Mouse (Mus musculus) small intestine, adult 2 months (tissue): Measurements from ENCODE around the gene Smurf2. TPM values are rescaled to one million over a fixed set of nuclear protein-coding genes. Genes with fewer than 3 reads are reported as not detected.

Source experiments
- H3K27ac ChIP-seq: fragments of 200-500 bp; 2 replicates; pipeline ENCODE4 v1.5.1; 2012; ENCODE audit warnings: low read depth, low read length, control low read depth, inconsistent platforms; ENCODE audit not compliant: insufficient read depth
- H3K27me3 ChIP-seq: fragments of 200-500 bp; 2 replicates; pipeline ENCODE4 v1.6.1; 2012; ENCODE audit warnings: mild to moderate bottlenecking, moderate library complexity, low read length, inconsistent platforms; ENCODE audit not compliant: control insufficient read depth, insufficient read depth
- H3K36me3 ChIP-seq: fragments of 200-500 bp; 2 replicates; pipeline ENCODE4 v1.6.1; 2012; ENCODE audit warnings: mild to moderate bottlenecking, low read length, control low read depth, inconsistent platforms; ENCODE audit not compliant: control insufficient read depth, insufficient read depth
- H3K4me1 ChIP-seq: fragments of 200-500 bp; 2 replicates; pipeline ENCODE4 v1.6.1; 2012; ENCODE audit warnings: low read length, inconsistent platforms, mixed read lengths; ENCODE audit not compliant: control insufficient read depth, insufficient read depth, insufficient read length
- H3K4me3 ChIP-seq: fragments of 200-500 bp; 2 replicates; pipeline ENCODE4 v1.5.1; 2012; ENCODE audit warnings: low read depth, mild to moderate bottlenecking, control low read depth, inconsistent platforms, low read length, moderate library complexity
- CTCF ChIP-seq: fragments of 200-500 bp; IDR thresholded peaks from 2 replicates; pipeline ENCODE4 v1.5.1; 2012; ENCODE audit warnings: low read depth, mild to moderate bottlenecking, control low read depth, inconsistent platforms, low read length, moderate library complexity, mixed read lengths; ENCODE audit not compliant: insufficient replicate concordance, insufficient read length; ENCODE audit errors: extremely low read depth
- POLR2A ChIP-seq: fragments of 200-500 bp; IDR thresholded peaks from 2 replicates; pipeline ENCODE4 v1.6.1; 2012; ENCODE audit warnings: low read depth, mild to moderate bottlenecking, control low read depth, inconsistent platforms, low read length, moderate library complexity
- WGBS: fragments of 180-500 bp; shearing (Covaris S2); methylation state at CpG from one replicate; pipeline ENCODE4 v1.1.7; 2018; 5-methylcytosine and 5-hydroxymethylcytosine counted together
- polyA plus RNA-seq: library from polyadenylated mRNA; depleted of rRNA; stranded (reverse); fragments of >200 nt; gene quantifications from 2 replicates; pipeline ENCODE4 v1.2.3, GENCODE M21; 2012

Smurf2 gene
- polyA plus RNA-seq, 1 experiment: 5.9 TPM

DNA sequence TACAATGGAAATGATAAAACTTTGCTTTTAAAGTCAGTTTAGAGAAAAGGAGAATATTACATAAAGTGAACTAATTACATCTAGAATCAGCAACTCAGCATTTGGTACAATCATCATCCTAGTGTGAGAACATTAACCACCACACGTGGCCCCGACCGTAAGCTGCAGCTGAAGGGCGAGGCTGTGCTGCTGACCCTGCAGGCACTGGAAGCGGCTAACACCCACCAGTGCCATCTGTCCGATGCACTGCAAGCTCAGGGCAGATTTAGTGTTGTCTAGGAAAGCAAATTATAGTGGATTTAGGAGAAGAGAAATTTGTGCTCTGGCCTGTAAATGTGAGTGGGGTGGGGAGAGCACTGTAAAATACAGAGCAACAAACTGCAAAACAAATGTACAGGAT, 100.3 kb downstream of the Smurf2 start:
- WGBS: 85% methylated on average over 6 of the region's 6 CpGs
- Histone ChIP-seq H3K4me1 (no peaks in the 10 kb centered on the region), H3K27me3 (no peaks in the 10 kb centered on the region), H3K4me3 (no peak overlapping the region), H3K36me3 (peaks cover 56% of the 10 kb centered on the region), H3K27ac (no peak overlapping the region)
- TF ChIP-seq CTCF (no peak), POLR2A (no peak)

DNA sequence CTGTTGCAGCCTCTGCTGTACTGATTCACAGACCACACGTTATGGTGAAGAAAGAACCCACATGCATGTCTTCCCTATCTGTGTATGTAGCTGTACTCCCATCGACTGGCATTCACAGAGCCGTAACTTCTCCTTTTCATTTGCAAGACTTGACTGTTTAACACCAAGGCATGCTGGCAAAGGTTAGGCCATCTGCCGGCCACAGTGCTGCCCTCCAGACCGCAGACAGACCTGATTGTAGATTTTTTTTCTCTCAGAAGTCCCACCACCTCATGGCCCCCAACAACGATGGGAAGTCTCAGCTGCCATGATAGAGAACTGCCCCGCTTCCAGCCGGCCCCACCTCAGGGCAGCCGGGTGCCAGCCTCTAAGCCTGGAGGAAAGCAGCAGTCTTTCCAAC, 100.9 kb downstream of the Smurf2 start:
- Histone ChIP-seq H3K36me3 (peaks cover 58% of the 10 kb centered on the region), H3K4me1 (no peaks in the 10 kb centered on the region; the same call in 1 of the 2 replicates), H3K27ac (no peak overlapping the region), H3K27me3 (no peaks in the 10 kb centered on the region), H3K4me3 (no peak overlapping the region)
- 86% methylated on average over 9 of the region's 9 CpGs for WGBS
- TF ChIP-seq POLR2A (no peak), CTCF (no peak)

DNA sequence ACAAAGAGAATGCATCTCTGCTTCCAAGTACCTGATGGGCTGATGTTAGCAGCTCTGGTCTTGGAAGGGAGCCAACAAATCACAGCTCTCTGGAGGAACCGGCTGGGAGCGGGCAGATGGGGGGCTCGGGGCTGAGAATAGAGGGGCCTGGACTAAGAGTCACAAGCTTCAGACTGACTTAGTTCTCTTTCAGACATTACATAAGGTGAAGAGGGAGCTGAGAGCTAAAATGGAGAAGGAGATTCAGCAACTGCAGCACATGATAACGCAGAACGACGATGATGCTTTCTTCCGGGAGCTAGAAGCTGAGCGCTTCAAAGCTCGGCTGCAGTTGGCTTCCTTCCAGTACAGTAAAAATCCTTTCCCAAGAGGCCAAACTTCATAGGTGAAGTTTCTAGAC, 102.2 kb downstream of the Smurf2 start:
- Histone ChIP-seq H3K27ac (no peak overlapping the region), H3K36me3 (peaks cover 59% of the 10 kb centered on the region), H3K4me1 (no peaks in the 10 kb centered on the region; the same call in 1 of the 2 replicates), H3K27me3 (no peaks in the 10 kb centered on the region), H3K4me3 (no peak overlapping the region)
- TF ChIP-seq POLR2A: no peak
- TF ChIP-seq CTCF: no peak
- 20% methylated on average over 9 of the region's 9 CpGs for WGBS

DNA sequence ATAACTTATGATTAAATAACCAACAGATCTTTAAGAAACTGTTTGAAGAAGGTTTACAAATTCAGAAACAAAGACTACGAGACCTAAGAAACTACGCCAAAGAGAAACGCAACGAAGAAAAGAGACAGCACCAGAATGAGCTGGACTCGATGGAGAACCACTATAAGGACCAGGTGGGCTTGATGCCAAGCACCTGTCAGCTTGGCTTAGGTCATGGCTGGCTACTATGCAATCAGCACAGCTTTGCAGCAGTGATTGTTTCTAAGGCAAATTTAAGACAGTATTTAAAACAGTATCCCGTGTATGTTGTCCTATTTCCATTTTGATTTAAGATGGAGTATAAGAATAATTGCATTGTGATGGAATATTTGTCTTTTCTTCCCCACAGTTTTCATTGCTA, 102.7 kb downstream of the Smurf2 start:
- Histone ChIP-seq H3K36me3 (peaks cover 58% of the 10 kb centered on the region), H3K27me3 (no peaks in the 10 kb centered on the region), H3K4me1 (no peaks in the 10 kb centered on the region; the same call in 1 of the 2 replicates), H3K27ac (no peak overlapping the region), H3K4me3 (no peak overlapping the region)
- no peak for TF ChIP-seq POLR2A
- no peak for TF ChIP-seq CTCF
- WGBS: 81% methylated on average over 6 of the region's 6 CpGs

DNA sequence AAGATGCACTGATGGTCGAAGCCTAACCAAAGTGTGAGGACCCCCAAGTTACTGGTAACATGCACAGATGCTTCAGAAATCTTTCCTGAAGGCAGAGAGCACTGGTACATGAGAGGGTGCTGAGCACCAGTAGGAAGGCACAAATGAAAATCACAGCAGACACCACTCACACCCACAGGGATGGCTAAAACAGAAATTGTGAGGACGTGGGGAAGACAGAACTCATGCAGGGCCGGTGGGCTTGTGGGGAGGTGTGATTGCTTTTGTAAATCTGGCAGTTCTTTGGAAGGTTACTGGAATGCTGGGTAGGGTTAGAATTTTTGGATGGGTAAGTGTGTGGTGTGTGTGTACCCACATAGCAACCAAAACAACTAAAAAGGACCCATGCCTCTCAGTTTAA, 103.4 kb downstream of the Smurf2 start:
- H3K4me1 ChIP-seq: no peaks in the 10 kb centered on the region; the same call in 1 of the 2 replicates
- TF ChIP-seq POLR2A (no peak), CTCF (no peak)
- 95% methylated on average over 3 of the region's 3 CpGs for WGBS

DNA sequence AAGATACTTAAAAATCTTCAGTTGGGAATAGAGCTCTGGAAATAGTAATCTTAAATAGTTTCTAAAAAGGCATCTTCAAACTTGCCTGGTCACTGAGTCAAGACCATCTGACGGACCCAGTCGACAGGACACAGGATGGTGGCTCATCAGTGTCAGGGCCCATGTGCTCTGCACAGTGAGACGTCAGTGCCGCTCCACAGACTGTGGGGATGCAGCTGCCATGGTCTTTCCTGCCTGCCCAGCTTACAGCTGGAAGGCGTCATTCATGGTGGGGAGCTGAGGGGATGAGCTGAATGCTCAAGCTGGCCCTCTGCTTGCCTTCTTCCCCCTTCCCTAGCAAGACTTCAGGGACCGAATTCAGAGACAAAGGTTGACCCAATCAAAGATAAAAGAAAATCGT, 104.2 kb downstream of the Smurf2 start:
- no peak overlapping the region for H3K27ac ChIP-seq
- TF ChIP-seq CTCF: no peak
- no peak for TF ChIP-seq POLR2A
- peaks cover 56% of the 10 kb centered on the region for H3K36me3 ChIP-seq
- WGBS: 85% methylated on average over 7 of the region's 7 CpGs
- no peak overlapping the region for H3K4me3 ChIP-seq
- H3K27me3 ChIP-seq: no peaks in the 10 kb centered on the region
- H3K4me1 ChIP-seq: no peaks in the 10 kb centered on the region; the same call in 1 of the 2 replicates

More for the DNA sequence above, 103.4 kb downstream of the Smurf2 start:
- no peaks in the 10 kb centered on the region for H3K27me3 ChIP-seq
- H3K4me3 ChIP-seq: no peak overlapping the region
- no peak overlapping the region for H3K27ac ChIP-seq
- H3K36me3 ChIP-seq: peaks cover 54% of the 10 kb centered on the region

DNA sequence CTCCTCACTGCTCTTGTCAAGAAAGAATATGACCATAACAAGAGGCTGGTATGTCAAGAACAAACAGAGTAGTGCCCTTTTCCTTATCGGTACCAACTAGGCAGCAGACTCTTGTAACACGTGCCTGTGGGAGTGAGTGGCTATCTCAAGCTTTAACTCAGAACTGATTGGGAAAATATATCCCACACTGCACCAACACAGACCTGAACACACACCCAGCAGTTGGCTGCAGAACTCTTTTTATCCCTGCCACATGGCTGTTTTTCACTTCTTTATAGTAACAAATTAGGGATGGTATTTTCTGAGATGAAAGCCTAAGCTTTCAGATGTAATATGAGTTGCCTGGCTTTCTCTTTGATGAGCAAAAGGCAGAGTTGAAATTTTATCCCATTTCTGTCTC, 104.8 kb downstream of the Smurf2 start:
- no peak overlapping the region for H3K27ac ChIP-seq
- peaks cover 54% of the 10 kb centered on the region for H3K36me3 ChIP-seq
- H3K4me3 ChIP-seq: no peak overlapping the region
- H3K4me1 ChIP-seq: no peaks in the 10 kb centered on the region; the same call in 1 of the 2 replicates
- WGBS: 88% methylated on average over 2 of the region's 2 CpGs
- no peaks in the 10 kb centered on the region for H3K27me3 ChIP-seq
- no peak for TF ChIP-seq POLR2A
- TF ChIP-seq CTCF: no peak
